Mouse (Mus musculus) macrophage (primary cell): ENCODE measurements around the gene 2900026A02Rik. TPM values are rescaled to one million over a fixed set of nuclear protein-coding genes. Genes with fewer than 3 reads are reported as not detected.

Experiments
- H3K27ac ChIP-seq: fragments of 350-480 bp; formaldehyde crosslinking; 2 replicates; pipeline ENCODE4 v1.9.0; 2021
- H3K36me3 ChIP-seq: fragments of 350-480 bp; formaldehyde crosslinking; 2 replicates; pipeline ENCODE4 v1.9.0; 2021; ENCODE audit errors: inconsistent target
- H3K4me3 ChIP-seq: fragments of 350-480 bp; formaldehyde crosslinking; 2 replicates; pipeline ENCODE4 v1.9.0; 2021; ENCODE audit errors: inconsistent target
- H3K79me2 ChIP-seq: fragments of 350-480 bp; formaldehyde crosslinking; 2 replicates; pipeline ENCODE4 v1.9.0; 2021; ENCODE audit errors: inconsistent target
- WGBS: methylation state at CpG from one replicate; pipeline ENCODE4 v1.1.7; 2026; ENCODE audit warnings: inconsistent platforms; ENCODE audit not compliant: missing documents; 5-methylcytosine and 5-hydroxymethylcytosine counted together
- polyA plus RNA-seq: library from polyadenylated mRNA; stranded (reverse); fragments of 250-400 nt; gene quantifications from 3 replicates; pipeline ENCODE4 v1.2.4, GENCODE M21; 2018; ENCODE audit warnings: inconsistent platforms

2900026A02Rik gene
- polyA plus RNA-seq, 1 experiment from 2014 or later: 4.3 TPM

GRCm38 (mm10) chr5:113086439-113086838 lies 134.6 kb downstream of the 2900026A02Rik start:
- 90% methylated on average over 12 of the region's 12 CpGs for WGBS
- no peak overlapping the region for H3K4me3 ChIP-seq
- no peaks in the 10 kb centered on the region for H3K79me2 ChIP-seq
- H3K36me3 ChIP-seq: 0 out of 2 replicates have a peak, but pooled peaks cover 7% of the 10 kb centered on the region
- H3K27ac ChIP-seq: no peak overlapping the region

- Histone ChIP-seq H3K27ac (no peak overlapping the region), H3K36me3 (0 out of 2 replicates have a peak, but pooled peaks cover 7% of the 10 kb centered on the region), H3K79me2 (no peaks in the 10 kb centered on the region), H3K4me3 (no peak overlapping the region)
- WGBS: 76% methylated on average over 2 of the region's 2 CpGs
Observed at GRCm38 (mm10) chr5:113085931-113086330, 135.1 kb downstream of the 2900026A02Rik start.

GRCm38 (mm10) chr5:113084309-113084708 lies 136.7 kb downstream of the 2900026A02Rik start:
- no peaks in the 10 kb centered on the region for H3K79me2 ChIP-seq
- 81% methylated on average over 2 of the region's 2 CpGs for WGBS

GRCm38 (mm10) chr5:113082356-113083168 lies 138.5 kb downstream of the 2900026A02Rik start:
- no peak overlapping the region for H3K4me3 ChIP-seq
- no peak overlapping the region for H3K27ac ChIP-seq
- no peaks in the 10 kb centered on the region for H3K36me3 ChIP-seq
- WGBS: 62% methylated on average over 19 of the region's 19 CpGs
- H3K79me2 ChIP-seq: no peaks in the 10 kb centered on the region

More at GRCm38 (mm10) chr5:113084309-113084708, 136.7 kb downstream of the 2900026A02Rik start:
- Histone ChIP-seq H3K27ac (no peak overlapping the region), H3K36me3 (no peaks in the 10 kb centered on the region), H3K4me3 (no peak overlapping the region)

GRCm38 (mm10) chr5:113081439-113081838 lies 139.6 kb downstream of the 2900026A02Rik start, which contains the start of gene Crybb3:
Crybb3 (minus strand) TSS chr5:113081584.
- no peaks in the 10 kb centered on the region for H3K36me3 ChIP-seq
- H3K27ac ChIP-seq: no peak within 1 kb of the TSS
- 79% methylated on average over 7 of the region's 8 CpGs for WGBS

DNA sequence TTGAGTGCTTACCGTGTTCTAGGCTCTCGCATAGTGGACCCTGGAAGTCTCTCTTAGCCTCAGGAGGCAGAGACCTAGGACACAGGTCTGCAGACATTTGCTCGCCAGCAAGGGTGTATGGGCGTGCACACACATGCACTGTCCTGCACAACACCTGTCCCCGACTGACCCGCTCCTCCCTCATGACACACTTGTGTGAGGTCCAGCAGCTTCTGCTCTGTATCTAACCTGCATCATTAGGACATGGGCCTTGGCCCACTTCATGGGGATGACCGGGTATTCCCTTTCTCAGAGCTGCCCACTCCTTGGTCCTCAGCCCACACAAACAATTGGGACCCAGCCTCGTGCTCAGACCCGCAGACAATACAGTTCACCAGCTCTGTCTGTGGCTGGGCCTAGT lies 140.0 kb downstream of the 2900026A02Rik start:
- H3K4me3 ChIP-seq: no peak overlapping the region
- 92% methylated on average over 9 of the region's 9 CpGs for WGBS

More at GRCm38 (mm10) chr5:113081439-113081838, 139.6 kb downstream of the 2900026A02Rik start, which contains the start of gene Crybb3:
- H3K79me2 ChIP-seq: no peaks in the 10 kb centered on the region
- H3K4me3 ChIP-seq: no peak within 1 kb of the TSS

GRCm38 (mm10) chr5:113079783-113080182 lies 141.3 kb downstream of the 2900026A02Rik start:
- H3K36me3 ChIP-seq: no peaks in the 10 kb centered on the region
- no peak overlapping the region for H3K27ac ChIP-seq
- 45% methylated on average over 15 of the region's 21 CpGs for WGBS
- no peaks in the 10 kb centered on the region for H3K79me2 ChIP-seq
- H3K4me3 ChIP-seq: no peak overlapping the region

More for the DNA sequence above, 140.0 kb downstream of the 2900026A02Rik start:
- Histone ChIP-seq H3K27ac (no peak overlapping the region), H3K36me3 (no peaks in the 10 kb centered on the region), H3K79me2 (no peaks in the 10 kb centered on the region)

- Histone ChIP-seq H3K4me3 (no peak overlapping the region), H3K79me2 (no peaks in the 10 kb centered on the region), H3K36me3 (no peaks in the 10 kb centered on the region), H3K27ac (no peak overlapping the region)
- 62% methylated on average over 5 of the region's 5 CpGs for WGBS
Observed at GRCm38 (mm10) chr5:113078686-113079085, 142.3 kb downstream of the 2900026A02Rik start.

DNA sequence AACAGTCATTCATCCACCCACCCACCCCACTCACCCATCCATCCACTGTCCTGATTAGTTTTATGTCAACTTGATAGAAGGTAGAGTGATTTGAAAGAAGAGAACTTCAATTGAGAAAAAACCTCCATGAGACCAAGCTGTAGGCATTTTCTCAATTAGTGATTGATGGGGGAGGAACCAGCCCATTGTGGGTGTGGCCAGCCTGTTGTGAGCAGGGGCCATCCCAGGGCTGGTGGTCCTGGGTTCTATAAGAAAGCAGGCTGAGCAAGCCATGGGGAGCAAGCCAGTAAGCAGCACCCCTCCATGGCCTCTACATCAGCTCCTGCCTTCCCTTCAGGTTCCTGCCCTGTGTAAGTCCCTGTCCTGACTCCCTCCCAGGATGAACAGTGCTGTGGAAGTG lies 151.0 kb downstream of the 2900026A02Rik start, which contains the start of gene Crybb2:
Gene Crybb2 (minus strand): TSS at position 101 of the 400 bp plus-strand sequence.
- no peak within 1 kb of the TSS for H3K4me3 ChIP-seq
- no peak within 1 kb of the TSS for H3K27ac ChIP-seq
- H3K79me2 ChIP-seq: no peaks in the 10 kb centered on the region
- H3K36me3 ChIP-seq: no peaks in the 10 kb centered on the region

DNA sequence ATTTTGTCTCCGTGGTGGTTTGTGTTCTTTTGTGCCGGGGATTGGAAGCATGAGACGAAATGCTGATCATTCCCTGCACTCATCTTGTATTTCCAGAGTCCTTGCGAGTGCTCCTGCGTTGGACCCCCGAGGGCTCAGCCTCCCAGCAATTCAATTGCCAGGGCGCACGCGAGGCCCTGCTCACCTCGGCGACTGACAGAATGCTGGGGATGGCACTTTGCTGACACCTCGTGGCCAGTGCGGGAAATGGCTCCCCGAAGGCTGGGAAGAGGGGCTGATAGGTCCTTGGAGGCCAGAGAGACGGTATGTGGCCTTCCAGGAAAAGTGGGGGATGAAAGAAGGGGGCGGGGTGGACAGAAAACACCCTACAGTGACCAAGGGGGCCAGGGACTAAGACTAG lies 166.7 kb downstream of the 2900026A02Rik start:
- Histone ChIP-seq H3K4me3 (no peak overlapping the region), H3K36me3 (no peaks in the 10 kb centered on the region), H3K79me2 (no peaks in the 10 kb centered on the region), H3K27ac (no peak overlapping the region)
- 15% methylated on average over 16 of the region's 16 CpGs for WGBS

- WGBS: 84% methylated on average over 7 of the region's 7 CpGs
- no peak overlapping the region for H3K27ac ChIP-seq
- H3K4me3 ChIP-seq: no peak overlapping the region
- no peaks in the 10 kb centered on the region for H3K79me2 ChIP-seq
- H3K36me3 ChIP-seq: no peaks in the 10 kb centered on the region
Observed at GRCm38 (mm10) chr5:113050581-113051185, 170.4 kb downstream of the 2900026A02Rik start.

DNA sequence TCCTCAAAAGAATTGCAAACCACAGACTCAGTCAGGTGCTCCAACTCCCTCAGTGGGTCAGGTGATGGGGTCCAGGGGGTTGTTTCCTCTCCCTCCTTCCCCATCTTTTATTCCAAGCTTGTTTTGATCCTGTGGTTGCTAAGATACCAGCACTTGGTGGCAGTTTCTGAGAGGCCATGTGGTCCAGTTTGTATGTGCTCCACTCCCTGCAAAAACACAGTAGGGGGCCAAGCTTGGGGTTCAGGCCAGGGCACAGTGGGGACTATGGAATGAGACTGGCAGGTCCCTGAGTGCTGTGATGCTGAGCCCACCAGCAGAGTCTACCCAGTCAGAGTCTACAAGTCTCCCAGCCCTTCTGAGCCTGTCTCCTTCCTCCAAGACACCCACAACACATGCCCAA lies 171.2 kb downstream of the 2900026A02Rik start:
- Histone ChIP-seq H3K79me2 (no peaks in the 10 kb centered on the region), H3K27ac (no peak overlapping the region), H3K36me3 (no peaks in the 10 kb centered on the region), H3K4me3 (no peak overlapping the region)

DNA sequence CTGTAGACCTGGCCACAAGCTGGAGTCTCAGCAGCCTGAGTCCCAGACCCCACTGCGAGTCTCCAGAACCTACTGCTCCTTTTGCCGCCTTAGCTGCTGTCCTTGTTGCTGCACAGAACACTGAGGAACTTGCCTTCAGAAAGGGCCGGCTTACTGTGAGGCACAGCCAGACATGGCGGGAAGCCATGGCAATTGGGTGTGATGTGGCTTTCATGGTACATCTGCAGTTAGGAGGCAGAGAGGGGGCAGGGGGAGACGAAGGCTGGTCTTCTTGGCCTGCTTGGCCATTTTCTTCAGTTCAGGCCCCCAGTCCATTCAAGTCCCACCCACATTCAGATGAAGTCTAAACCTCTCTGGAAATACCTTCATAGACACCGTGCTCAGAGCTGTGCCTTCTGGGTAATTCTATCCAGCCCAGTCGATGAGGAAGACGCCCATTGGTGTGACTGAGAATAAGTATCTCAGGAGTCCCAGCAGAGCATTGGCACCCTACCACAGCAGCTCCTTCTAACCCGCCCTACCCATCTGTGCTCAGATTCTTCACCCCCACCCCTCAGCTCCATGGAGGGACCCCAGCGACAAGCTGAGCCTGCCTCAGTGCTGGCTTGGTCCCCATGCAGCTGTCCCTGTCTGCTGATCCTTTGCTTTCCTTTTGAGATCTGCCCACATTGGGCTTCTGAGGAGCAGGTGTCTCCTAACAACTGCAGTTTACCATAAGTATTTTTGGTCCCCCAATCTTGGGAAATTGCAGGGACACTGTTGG lies 175.3 kb downstream of the 2900026A02Rik start:
- Histone ChIP-seq H3K4me3 (no peak overlapping the region), H3K27ac (no peak overlapping the region), H3K79me2 (no peaks in the 10 kb centered on the region), H3K36me3 (no peaks in the 10 kb centered on the region)
- 95% methylated on average over 10 of the region's 10 CpGs for WGBS

GRCm38 (mm10) chr5:113043531-113043930 lies 177.5 kb downstream of the 2900026A02Rik start:
- Histone ChIP-seq H3K27ac (no peak overlapping the region), H3K4me3 (no peak overlapping the region), H3K36me3 (no peaks in the 10 kb centered on the region), H3K79me2 (no peaks in the 10 kb centered on the region)
- 84% methylated on average over 8 of the region's 8 CpGs for WGBS
